Mouse (Mus musculus) stomach, embryonic 15.5 days (tissue): Measurements from ENCODE around the gene Rad54l2. TPM values are rescaled to one million over a fixed set of nuclear protein-coding genes. Genes with fewer than 3 reads are reported as not detected.

ENCODE experiments used
- ATAC-seq: fragments of 200-750 bp; cut with Nextera tagmentation; 2 replicates; pipeline ENCODE4 v1.8.0; 2017; ENCODE audit warnings: low read depth, moderate number of reproducible peaks, moderate TSS enrichment; ENCODE audit not compliant: insufficient read depth, low FRiP score
- H3K27ac ChIP-seq: fragments of 300-500 bp; sonication (generic); 2 replicates; pipeline ENCODE4 v1.5.1; 2015; ENCODE audit warnings: mild to moderate bottlenecking, inconsistent platforms
- H3K27me3 ChIP-seq: fragments of 300-500 bp; sonication (generic); replicated peaks from 2 replicates; pipeline ENCODE4 v1.6.1; 2015; ENCODE audit warnings: inconsistent platforms
- H3K36me3 ChIP-seq: fragments of 300-500 bp; sonication (generic); 2 replicates; pipeline ENCODE4 v1.6.1; 2015; ENCODE audit warnings: inconsistent platforms
- H3K4me1 ChIP-seq: fragments of 300-500 bp; sonication (generic); 2 replicates; pipeline ENCODE4 v1.6.1; 2015; ENCODE audit warnings: inconsistent platforms
- H3K4me2 ChIP-seq: fragments of 300-500 bp; sonication (generic); 2 replicates; pipeline ENCODE4 v1.6.1; 2015; ENCODE audit warnings: mild to moderate bottlenecking, inconsistent platforms
- H3K4me3 ChIP-seq: fragments of 300-500 bp; sonication (generic); replicated peaks from 2 replicates; pipeline ENCODE4 v1.5.1; 2015; ENCODE audit warnings: inconsistent platforms
- H3K9ac ChIP-seq: fragments of 300-500 bp; sonication (generic); 2 replicates; pipeline ENCODE4 v1.6.1; 2015; ENCODE audit warnings: inconsistent platforms
- H3K9me3 ChIP-seq: fragments of 300-500 bp; sonication (generic); 2 replicates; pipeline ENCODE4 v1.6.1; 2016; ENCODE audit warnings: inconsistent platforms
- WGBS: fragments of 180-500 bp; shearing (Covaris S2); methylation state at CpG from one replicate; pipeline ENCODE4 v1.1.7; 2015; 5-methylcytosine and 5-hydroxymethylcytosine counted together
- polyA plus RNA-seq: library from polyadenylated mRNA; unstranded; fragments of >200 nt; fragmentation: Nextera tagmentation; extraction: Ambion mirVana; gene quantifications from 2 replicates; pipeline ENCODE4 v1.2.1, GENCODE M21; 2015

The Rad54l2 gene
- polyA plus RNA-seq, 1 experiment from 2014 or later, result 5.8 TPM

- no peak overlapping the region for H3K27ac ChIP-seq
- H3K4me3 ChIP-seq, result no peak overlapping the region
- H3K4me1 ChIP-seq, result peaks cover 5% of the 10 kb centered on the region; the same call in 1 of the 2 replicates
- 95% methylated on average over 2 of the region's 2 CpGs for WGBS
- no peaks in the 10 kb centered on the region for H3K9me3 ChIP-seq
- no peak overlapping the region for H3K9ac ChIP-seq
- ATAC-seq, result no peak
- H3K36me3 ChIP-seq, result no peaks in the 10 kb centered on the region
- H3K4me2 ChIP-seq, result no peak overlapping the region
- H3K27me3 ChIP-seq, result no peaks in the 10 kb centered on the region
Measured at GRCm38 (mm10) chr9:106783554-106783953, 5.4 kb downstream of the Rad54l2 start.

GRCm38 (mm10) chr9:106780086-106780485 lies 8.9 kb downstream of the Rad54l2 start:
- ATAC-seq, result no peak
- H3K9me3 ChIP-seq, result no peaks in the 10 kb centered on the region
- 89% methylated on average over 3 of the region's 3 CpGs for WGBS

GRCm38 (mm10) chr9:106778319-106778718 lies 10.7 kb downstream of the Rad54l2 start:
- H3K4me3 ChIP-seq, result no peak overlapping the region

More at GRCm38 (mm10) chr9:106780086-106780485, 8.9 kb downstream of the Rad54l2 start:
- Histone ChIP-seq H3K4me3 (no peak overlapping the region), H3K4me2 (no peak overlapping the region), H3K27ac (no peak overlapping the region), H3K27me3 (no peaks in the 10 kb centered on the region), H3K36me3 (no peaks in the 10 kb centered on the region), H3K4me1 (no peaks in the 10 kb centered on the region), H3K9ac (no peak overlapping the region)

GRCm38 (mm10) chr9:106777423-106777822 lies 11.6 kb downstream of the Rad54l2 start:
- ATAC-seq, result no peak
- H3K27ac ChIP-seq, result no peak overlapping the region
- 80% methylated on average over 3 of the region's 3 CpGs for WGBS

More at GRCm38 (mm10) chr9:106778319-106778718, 10.7 kb downstream of the Rad54l2 start:
- Histone ChIP-seq H3K4me1 (no peaks in the 10 kb centered on the region), H3K4me2 (no peak overlapping the region), H3K9ac (no peak overlapping the region), H3K36me3 (no peaks in the 10 kb centered on the region), H3K27ac (no peak overlapping the region), H3K9me3 (no peaks in the 10 kb centered on the region), H3K27me3 (no peaks in the 10 kb centered on the region)
- ATAC-seq, result no peak
- 76% methylated on average over 4 of the region's 4 CpGs for WGBS

GRCm38 (mm10) chr9:106776116-106776515 lies 12.9 kb downstream of the Rad54l2 start:
- no peak overlapping the region for H3K4me2 ChIP-seq
- H3K27ac ChIP-seq, result no peak overlapping the region
- H3K9ac ChIP-seq, result no peak overlapping the region
- no peaks in the 10 kb centered on the region; the same call in 1 of the 2 replicates for H3K4me1 ChIP-seq
- H3K4me3 ChIP-seq, result no peak overlapping the region
- 84% methylated on average over 1 of the region's 1 CpGs for WGBS
- no peaks in the 10 kb centered on the region for H3K9me3 ChIP-seq
- no peaks in the 10 kb centered on the region for H3K36me3 ChIP-seq
- H3K27me3 ChIP-seq, result no peaks in the 10 kb centered on the region
- no peak for ATAC-seq

More at GRCm38 (mm10) chr9:106777423-106777822, 11.6 kb downstream of the Rad54l2 start:
- H3K9ac ChIP-seq, result no peak overlapping the region
- no peak overlapping the region for H3K4me2 ChIP-seq
- H3K4me3 ChIP-seq, result no peak overlapping the region
- H3K27me3 ChIP-seq, result no peaks in the 10 kb centered on the region
- no peaks in the 10 kb centered on the region for H3K9me3 ChIP-seq
- H3K36me3 ChIP-seq, result no peaks in the 10 kb centered on the region
- H3K4me1 ChIP-seq, result no peaks in the 10 kb centered on the region

GRCm38 (mm10) chr9:106771770-106772169 lies 17.2 kb downstream of the Rad54l2 start:
- 95% methylated on average over 2 of the region's 2 CpGs for WGBS

GRCm38 (mm10) chr9:106770216-106770615 lies 18.8 kb downstream of the Rad54l2 start:
- no peaks in the 10 kb centered on the region for H3K9me3 ChIP-seq
- WGBS, result 63% methylated on average over 3 of the region's 3 CpGs
- no peak overlapping the region for H3K27ac ChIP-seq
- no peak overlapping the region for H3K4me2 ChIP-seq
- no peak overlapping the region for H3K9ac ChIP-seq
- H3K4me3 ChIP-seq, result no peak overlapping the region
- no peaks in the 10 kb centered on the region for H3K36me3 ChIP-seq
- no peaks in the 10 kb centered on the region for H3K27me3 ChIP-seq
- ATAC-seq, result peak; percentile 56
- H3K4me1 ChIP-seq, result no peaks in the 10 kb centered on the region; the same call in 1 of the 2 replicates

More at GRCm38 (mm10) chr9:106771770-106772169, 17.2 kb downstream of the Rad54l2 start:
- Histone ChIP-seq H3K27me3 (no peaks in the 10 kb centered on the region), H3K4me3 (no peak overlapping the region), H3K36me3 (no peaks in the 10 kb centered on the region), H3K4me1 (no peaks in the 10 kb centered on the region; the same call in 1 of the 2 replicates), H3K27ac (no peak overlapping the region), H3K9ac (no peak overlapping the region), H3K9me3 (no peaks in the 10 kb centered on the region), H3K4me2 (no peak overlapping the region)
- no peak for ATAC-seq

- H3K4me3 ChIP-seq, result no peak overlapping the region
- no peak overlapping the region for H3K27ac ChIP-seq
- H3K9ac ChIP-seq, result no peak overlapping the region
- H3K9me3 ChIP-seq, result no peaks in the 10 kb centered on the region
- H3K4me1 ChIP-seq, result no peaks in the 10 kb centered on the region; the same call in 1 of the 2 replicates
- no peak overlapping the region for H3K4me2 ChIP-seq
- H3K27me3 ChIP-seq, result no peaks in the 10 kb centered on the region
- 89% methylated on average over 5 of the region's 5 CpGs for WGBS
- ATAC-seq, result no peak
- H3K36me3 ChIP-seq, result no peaks in the 10 kb centered on the region
Measured at GRCm38 (mm10) chr9:106769781-106770180, 19.2 kb downstream of the Rad54l2 start.

GRCm38 (mm10) chr9:106756421-106756820 lies 32.6 kb downstream of the Rad54l2 start:
- Histone ChIP-seq H3K9ac (no peak overlapping the region), H3K27me3 (no peaks in the 10 kb centered on the region), H3K4me1 (no peaks in the 10 kb centered on the region), H3K4me3 (no peak overlapping the region), H3K9me3 (no peaks in the 10 kb centered on the region), H3K36me3 (no peaks in the 10 kb centered on the region), H3K4me2 (no peak overlapping the region), H3K27ac (no peak overlapping the region)
- no peak for ATAC-seq
- WGBS, result 93% methylated on average over 9 of the region's 9 CpGs

GRCm38 (mm10) chr9:106755776-106756175 lies 33.2 kb downstream of the Rad54l2 start:
- WGBS, result 91% methylated on average over 4 of the region's 4 CpGs
- no peak overlapping the region for H3K27ac ChIP-seq
- no peaks in the 10 kb centered on the region for H3K27me3 ChIP-seq
- no peak overlapping the region for H3K4me3 ChIP-seq
- H3K4me1 ChIP-seq, result no peaks in the 10 kb centered on the region
- no peak overlapping the region for H3K4me2 ChIP-seq
- H3K9me3 ChIP-seq, result no peaks in the 10 kb centered on the region
- no peak overlapping the region for H3K9ac ChIP-seq
- no peak for ATAC-seq
- no peaks in the 10 kb centered on the region for H3K36me3 ChIP-seq

- no peaks in the 10 kb centered on the region for H3K4me1 ChIP-seq
- 80% methylated on average over 2 of the region's 2 CpGs for WGBS
- no peak overlapping the region for H3K9ac ChIP-seq
- H3K27ac ChIP-seq, result no peak overlapping the region
- no peak overlapping the region for H3K4me2 ChIP-seq
- H3K9me3 ChIP-seq, result no peaks in the 10 kb centered on the region
- ATAC-seq, result no peak
- H3K27me3 ChIP-seq, result no peaks in the 10 kb centered on the region
- H3K4me3 ChIP-seq, result no peak overlapping the region
- peaks cover 4% of the 10 kb centered on the region; the same call in 1 of the 2 replicates for H3K36me3 ChIP-seq
Measured at GRCm38 (mm10) chr9:106754311-106754710, 34.7 kb downstream of the Rad54l2 start.

- Histone ChIP-seq H3K9me3 (no peaks in the 10 kb centered on the region), H3K4me1 (no peaks in the 10 kb centered on the region), H3K27me3 (no peaks in the 10 kb centered on the region), H3K4me3 (no peak overlapping the region), H3K4me2 (no peak overlapping the region), H3K9ac (no peak overlapping the region), H3K27ac (no peak overlapping the region), H3K36me3 (peaks cover 4% of the 10 kb centered on the region; the same call in 1 of the 2 replicates)
- ATAC-seq, result no peak
- WGBS, result 85% methylated on average over 5 of the region's 5 CpGs
Measured at GRCm38 (mm10) chr9:106752135-106752534, 36.9 kb downstream of the Rad54l2 start.

- H3K36me3 ChIP-seq, result no peaks in the 10 kb centered on the region
- H3K4me3 ChIP-seq, result no peak overlapping the region
- H3K4me1 ChIP-seq, result no peaks in the 10 kb centered on the region
- H3K4me2 ChIP-seq, result no peak overlapping the region
- H3K27me3 ChIP-seq, result no peaks in the 10 kb centered on the region
- WGBS, result 88% methylated on average over 1 of the region's 1 CpGs
- H3K27ac ChIP-seq, result no peak overlapping the region
- H3K9me3 ChIP-seq, result no peaks in the 10 kb centered on the region
- no peak for ATAC-seq
- H3K9ac ChIP-seq, result no peak overlapping the region
Measured at GRCm38 (mm10) chr9:106739962-106740361, 49.0 kb downstream of the Rad54l2 start.
